Mouse (Mus musculus) right cerebral cortex, adult 18-20 months (tissue): ENCODE results near the gene Chst4.
A peak's percentile ranks its signal among the peaks of the same experiment; 100 is the strongest.

Source experiments
- DNase-seq: peaks from one replicate; pipeline ENCODE4 v3.0.0; 2022; ENCODE audit warnings: mixed read lengths

Chst4 gene

DNA sequence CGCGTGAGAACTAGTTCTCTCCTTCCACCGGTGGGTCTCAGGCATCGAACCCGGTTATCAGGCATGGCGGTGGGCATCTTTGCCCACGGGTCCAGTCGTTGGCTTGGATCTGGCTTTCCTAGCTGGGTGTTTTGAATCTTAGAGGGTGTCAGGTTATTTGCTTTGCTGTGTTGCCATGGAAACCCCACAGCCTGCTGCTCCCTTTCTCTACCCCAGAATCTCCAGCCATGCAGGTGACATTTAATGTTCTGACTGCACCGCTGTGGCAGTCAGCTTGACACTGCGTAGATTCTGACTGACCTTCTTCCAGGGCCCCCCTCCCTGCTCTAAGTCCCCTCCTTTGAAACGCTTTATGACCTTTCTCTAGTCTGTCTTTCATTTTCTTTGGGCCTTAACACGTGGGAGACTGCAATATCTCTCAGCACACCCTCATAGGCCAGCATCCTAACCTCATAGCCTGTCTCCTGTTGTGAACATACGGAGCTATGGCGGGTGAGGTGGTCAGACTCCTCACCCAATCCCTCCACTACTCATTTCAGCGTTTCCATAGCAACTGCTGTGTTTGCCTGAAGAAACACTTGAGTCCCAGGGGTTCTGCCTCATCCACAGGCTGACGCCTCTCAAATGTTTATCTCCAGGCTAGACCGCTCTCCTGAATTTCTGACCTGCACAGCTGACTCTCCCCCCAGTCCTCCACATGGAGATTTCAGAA is 33.1 kb downstream of the Chst4 start:
- peak; percentile 28 for DNase-seq

DNA sequence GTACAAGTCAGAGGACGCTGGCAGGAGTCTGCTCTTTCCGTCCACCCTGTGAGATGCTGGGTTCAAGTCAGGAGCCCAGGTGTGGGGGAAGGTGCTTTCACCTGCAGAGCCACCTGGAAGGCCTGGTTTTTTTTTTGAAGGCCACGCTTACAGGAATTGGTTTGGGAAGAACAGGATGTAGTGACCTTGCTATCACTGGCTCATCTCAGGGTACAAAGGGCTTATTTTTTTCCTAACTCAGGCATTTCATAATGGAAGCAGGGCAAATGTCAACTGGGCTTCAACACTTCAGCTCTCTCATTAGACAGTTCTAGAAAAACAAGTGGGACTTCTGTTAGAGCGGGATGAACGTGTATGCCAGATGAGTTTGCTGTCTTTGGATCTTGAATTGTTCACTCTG is 35.2 kb downstream of the Chst4 start:
- DNase-seq, result no peak

DNA sequence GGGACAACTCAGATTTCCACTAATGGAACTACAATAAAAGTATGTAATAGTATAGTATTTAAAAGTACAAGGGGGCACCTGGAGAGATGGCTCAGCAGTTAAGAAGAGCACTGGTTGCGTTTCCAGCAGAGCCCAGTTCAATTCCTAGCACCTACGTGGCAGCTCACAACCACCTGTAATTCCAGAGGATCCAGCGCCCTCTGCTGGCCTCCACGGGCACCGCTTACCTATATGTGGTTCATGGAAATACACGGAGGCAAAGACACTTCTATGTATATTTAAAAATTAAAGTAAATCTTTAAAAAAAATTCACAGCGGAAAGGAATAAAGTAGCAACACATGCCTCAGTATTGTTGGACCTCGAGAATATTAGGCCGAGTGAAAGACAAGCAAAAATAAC is 36.6 kb downstream of the Chst4 start:
- DNase-seq, result no peak

DNA sequence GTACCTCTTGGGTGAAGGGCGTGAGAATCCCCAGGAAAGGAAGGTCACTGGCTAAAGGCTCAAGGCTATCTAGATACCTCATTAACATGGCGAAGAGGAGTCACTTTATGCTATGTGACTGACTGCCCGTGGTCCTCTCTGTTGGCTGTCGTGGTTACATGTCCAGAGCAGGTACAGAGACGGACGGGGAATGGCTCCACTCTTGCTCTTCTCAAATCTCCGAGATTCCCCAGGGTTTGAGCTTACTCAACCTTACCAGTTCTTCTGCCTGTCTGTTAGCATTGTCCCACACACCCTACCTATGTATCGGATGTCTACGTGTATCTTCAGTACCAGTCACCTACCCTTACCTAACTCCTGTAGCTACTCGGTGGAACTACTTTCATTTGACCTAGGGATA is 39.6 kb downstream of the Chst4 start:
- DNase-seq, result no peak

DNA sequence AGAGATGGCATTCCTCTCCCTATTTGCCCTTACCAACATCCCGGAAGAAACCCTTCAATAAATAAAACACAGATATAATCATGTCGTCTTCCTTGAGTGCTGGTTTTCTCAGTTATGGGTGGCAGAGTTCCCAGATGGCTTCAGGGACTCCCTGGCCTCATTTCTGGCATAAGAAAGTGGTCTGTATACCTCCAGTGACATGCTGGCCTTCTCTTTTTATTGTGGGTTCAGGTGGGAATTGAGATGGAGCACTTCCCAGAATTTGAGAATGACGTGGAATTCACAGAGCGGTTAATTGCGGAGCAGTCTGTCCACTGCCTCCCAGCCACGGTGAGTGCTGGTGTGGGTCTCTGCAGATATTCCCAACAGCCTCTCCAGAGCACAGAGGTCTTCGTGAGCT is 41.5 kb downstream of the Chst4 start:
- DNase-seq, result no peak

DNA sequence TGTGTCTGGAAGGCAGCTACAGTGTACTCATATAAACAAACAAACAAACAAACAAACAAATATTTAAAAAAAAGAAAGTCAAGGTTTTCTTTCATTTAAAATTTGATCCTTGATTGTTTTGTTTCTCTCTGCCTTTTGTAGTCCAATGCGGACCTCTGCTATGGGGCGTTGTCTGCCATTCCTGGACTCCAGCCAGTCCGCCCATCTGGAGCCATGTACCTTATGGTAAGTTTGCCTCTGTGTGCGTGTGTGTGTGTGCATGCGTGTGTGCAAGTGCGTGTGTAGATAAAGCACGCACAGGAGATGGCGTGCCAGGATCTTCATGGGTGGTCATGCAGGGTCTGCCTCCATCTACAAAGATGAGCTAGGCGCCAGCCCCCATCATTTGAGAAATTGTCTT is 42.2 kb downstream of the Chst4 start:
- DNase-seq, result no peak

DNA sequence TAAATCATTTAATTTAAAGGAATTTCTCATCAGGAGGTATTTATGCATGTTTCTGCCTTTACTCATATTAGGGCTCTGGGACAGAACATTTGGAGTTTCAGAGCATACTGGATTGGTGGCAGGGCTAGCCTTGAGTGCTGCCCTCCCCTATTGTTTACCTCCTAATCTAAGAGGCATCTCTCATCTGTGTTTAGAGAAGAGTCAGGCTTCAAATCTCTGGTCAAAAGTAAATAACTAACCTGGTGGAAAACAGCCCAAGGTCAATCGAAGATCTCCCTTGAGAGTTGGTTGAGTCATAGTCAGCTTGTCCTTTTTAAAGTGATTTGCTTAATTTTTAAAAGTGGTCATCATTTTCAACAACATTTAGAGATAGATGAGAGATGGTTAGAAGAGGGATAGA is 46.6 kb downstream of the Chst4 start:
- DNase-seq, result no peak

DNA sequence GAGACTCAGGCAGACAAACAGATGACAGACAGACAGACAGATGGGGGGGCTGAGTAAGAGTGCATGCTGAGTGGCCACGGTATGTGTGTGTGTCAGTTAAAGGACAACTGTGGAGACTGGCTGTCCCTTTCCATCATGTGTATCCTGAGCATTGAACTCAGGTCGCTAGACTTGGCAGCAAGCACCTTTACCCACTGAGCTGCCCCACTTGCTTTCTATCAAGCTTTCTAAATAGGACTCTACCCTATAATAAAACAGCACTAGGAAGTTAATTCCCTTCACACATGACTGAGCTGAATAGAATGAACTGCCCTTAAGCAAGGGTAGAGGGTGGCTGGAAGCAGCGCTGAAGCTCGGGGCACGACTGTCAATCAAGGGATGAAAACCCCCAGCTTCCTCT is 47.4 kb downstream of the Chst4 start:
- DNase-seq, result no peak

DNA sequence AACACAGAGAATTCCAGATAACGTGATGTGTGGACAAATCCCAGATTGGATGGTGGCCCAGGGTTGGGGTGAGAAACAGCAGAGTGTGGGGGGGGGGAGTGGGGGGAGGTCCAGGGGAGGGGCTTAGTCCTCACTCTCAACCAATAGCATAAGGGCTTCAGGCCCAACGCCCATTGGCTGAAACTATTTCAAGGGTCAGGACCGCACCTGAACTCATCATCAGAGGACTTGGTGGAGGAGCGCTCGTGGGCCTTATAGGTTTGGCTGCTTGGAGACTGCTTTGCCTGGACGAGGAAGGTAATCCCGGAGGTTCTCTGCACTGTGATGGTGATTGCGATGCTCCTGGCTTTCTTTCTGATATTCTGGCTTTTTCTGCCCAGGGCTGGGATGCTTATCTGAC is 49.3 kb downstream of the Chst4 start, which contains the start of gene Tat:
Gene Tat (plus strand): TSS at position 214 of the 400 bp plus-strand sequence.
- no peak for DNase-seq

DNA sequence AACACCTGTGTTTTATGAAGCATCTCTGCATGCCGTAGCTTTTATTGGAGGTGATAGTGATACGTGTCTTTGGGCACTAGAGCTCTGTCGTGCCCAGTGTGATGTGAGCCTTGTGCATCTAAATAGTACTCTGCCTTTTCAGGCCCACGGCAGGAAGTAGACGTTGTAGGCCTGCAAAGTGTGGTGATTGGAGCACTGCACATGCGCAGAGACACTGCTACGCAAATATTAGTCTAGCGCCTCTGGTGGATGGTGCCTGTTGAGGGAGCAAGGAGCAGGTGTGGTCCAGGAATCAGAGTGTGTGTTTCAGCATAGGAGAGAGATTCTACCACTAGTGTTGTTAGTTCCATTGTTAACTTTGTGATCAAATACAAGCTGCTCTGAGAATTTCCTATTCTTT is 50.4 kb downstream of the Chst4 start:
- DNase-seq, result no peak

DNA sequence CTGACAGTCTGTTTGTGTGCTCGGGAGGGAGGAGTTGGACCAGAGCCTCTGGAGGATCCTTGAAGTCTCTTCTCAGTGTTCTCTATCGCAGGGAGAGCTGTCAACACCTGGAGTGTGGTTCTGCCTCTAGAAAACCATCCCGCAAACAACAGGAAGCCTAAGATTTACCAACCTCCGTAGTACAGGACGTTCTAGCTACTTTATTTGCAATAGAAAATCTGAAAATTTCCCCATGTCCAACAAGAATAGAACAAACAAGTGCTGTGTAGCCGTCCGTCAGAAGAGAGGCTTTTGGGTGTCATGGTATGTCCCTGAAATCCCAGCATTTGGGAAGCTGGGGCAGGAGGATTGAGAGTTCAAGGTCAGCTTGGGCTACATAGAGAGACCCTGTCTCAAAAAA is 51.8 kb downstream of the Chst4 start:
- no peak for DNase-seq

DNA sequence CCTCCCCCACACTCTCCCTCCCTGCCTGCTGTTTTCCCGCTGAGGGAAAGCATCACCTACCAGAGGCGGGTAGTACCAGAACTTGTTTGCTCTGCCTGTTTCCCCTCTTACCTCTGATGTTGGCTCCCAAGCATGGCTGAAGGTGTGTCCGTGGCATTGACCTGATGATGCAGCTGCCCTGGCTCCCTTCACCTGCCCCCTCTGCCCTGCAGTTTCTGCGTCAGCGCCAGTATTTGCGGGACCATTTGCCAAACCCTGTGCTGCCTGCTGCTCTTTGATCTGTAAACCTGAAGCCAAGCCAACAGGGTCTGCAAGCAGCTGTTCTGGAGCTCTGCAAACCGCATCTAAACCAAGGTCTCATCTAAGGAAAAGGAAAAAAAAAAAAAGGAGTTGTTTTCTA is 53.2 kb downstream of the Chst4 start:
- DNase-seq, result no peak

DNA sequence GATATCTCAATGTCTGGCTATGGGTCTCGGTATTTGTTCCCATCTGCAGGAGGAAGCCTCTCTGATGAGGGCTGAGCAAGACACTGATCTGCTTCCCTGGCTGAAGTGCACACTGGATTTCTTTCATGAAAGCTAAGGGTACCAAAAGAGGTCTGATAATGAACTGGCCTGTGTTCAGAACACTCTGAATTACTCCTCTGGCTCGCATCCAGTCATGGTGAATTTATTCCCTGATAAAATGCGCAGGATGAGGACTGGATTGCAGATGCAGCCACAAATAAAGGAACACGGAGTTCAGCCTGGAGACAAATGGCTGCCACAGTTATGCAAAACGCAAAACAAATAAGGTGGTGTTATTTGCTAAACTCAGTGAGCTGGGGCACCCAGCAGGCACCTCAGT is 55.6 kb downstream of the Chst4 start:
- DNase-seq, result no peak

DNA sequence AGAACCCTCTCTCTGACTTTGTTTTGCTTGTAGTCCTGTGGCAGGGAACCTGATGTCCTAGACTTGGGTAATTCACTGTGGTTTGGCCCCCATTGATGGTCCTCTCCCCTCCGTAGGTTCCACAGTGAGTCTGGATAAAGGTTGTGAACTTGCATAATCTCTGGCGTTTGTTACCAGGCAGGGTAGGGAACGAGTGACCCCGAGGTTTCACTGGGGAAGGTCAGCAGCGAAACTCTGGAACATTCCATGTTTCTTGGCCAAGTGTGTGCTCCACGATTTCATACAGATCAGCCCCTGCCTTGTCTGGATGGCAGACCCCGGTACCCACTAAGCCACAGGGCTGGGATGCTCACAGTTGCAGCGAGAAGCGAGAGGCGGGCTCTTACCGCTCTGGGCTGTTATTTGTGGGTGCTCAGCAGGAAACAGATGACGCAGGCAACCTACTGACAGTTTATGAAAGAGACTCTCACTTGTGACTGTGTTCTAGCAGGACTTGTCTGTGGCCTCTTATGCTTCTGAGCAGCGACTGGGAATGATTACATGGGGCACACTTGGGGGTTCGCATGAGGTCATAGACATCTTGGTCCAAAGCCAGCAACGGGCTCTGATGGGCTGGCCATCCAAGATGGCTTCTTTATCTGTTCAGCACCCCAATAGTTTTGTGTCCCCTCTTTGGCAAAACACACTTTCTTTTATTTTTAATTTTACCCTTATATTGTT is 57.0 kb downstream of the Chst4 start:
- no peak for DNase-seq

DNA sequence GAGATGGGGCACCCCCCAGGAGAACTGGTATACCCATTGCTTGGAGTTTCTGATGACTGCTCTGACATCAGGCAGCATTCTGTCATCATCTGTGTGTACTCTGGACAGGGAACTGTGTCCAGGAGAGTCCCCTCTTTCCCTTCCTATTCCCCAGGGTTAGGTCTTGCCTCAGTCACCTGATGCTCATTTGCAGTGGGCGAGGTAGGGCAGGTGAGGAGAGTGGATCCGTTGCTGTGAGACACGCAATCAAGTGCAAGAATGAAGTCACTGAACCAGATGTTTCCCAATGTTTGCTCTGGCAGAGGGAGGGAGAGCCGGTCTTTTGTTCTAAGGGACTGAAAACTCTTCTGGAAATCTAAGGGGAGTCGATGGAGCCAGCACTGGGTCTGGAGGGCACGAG is 60.2 kb downstream of the Chst4 start:
- DNase-seq, result no peak
